Mouse (Mus musculus): ENCODE data around the gene Eif4e1b. TPM values are rescaled to one million over a fixed set of nuclear protein-coding genes. Genes with fewer than 3 reads are reported as not detected.

Eif4e1b gene
- total and polyA plus RNA-seq, 2 experiments = not detected

DNA sequence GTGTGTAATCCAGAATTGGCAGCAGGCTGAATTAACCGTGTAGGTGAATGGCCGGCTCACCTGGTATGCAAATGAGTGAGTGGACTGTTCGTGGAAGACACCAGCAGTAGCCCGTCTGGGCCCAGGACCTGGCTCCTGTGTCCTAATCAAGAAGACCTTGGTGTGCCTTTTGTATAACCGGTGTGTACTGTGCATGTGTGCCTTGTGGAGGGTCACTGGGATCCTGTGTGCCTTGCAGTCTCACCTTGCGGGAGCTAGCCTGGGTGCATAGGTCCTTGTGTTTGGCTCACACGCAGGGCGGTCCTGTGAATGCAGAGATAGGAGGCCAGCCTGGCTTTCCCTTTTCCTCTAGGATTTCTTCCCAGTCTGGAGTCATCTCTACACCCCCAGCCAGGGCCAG, 35.6 kb upstream of the Eif4e1b start:
- Histone ChIP-seq H3K4me3 (ENCODE audit: insufficient read depth, low read depth, low read length) (no peak overlapping the region), H3K27ac (replicated peaks; ENCODE audit: insufficient read depth, low read depth, low read length) (no peak overlapping the region), H3K79me2 (ENCODE audit: control insufficient read depth, insufficient read depth, low read length) (no peaks in the 10 kb centered on the region), H3K36me3 (ENCODE audit: control insufficient read depth, insufficient read depth, low read length) (no peaks in the 10 kb centered on the region), H3K27me3 (ENCODE audit: control insufficient read depth, insufficient read depth, low read length) (peaks cover 6% of the 10 kb centered on the region), H3K4me1 (ENCODE audit: control insufficient read depth, insufficient read depth, low read length) (no peaks in the 10 kb centered on the region), H3K9ac (ENCODE audit: low read depth, low read length) (no peak overlapping the region)
- DNase-seq (ENCODE audit: extremely low read depth, low read depth, low spot score) = no peak
- TF ChIP-seq CTCF (IDR thresholded peaks at IDR 0.05; ENCODE audit: low read depth, low read length) = no peak
- 75% methylated on average over 8 of the region's 8 CpGs for WGBS

- Histone ChIP-seq H3K9ac (ENCODE audit: low read depth, low read length) (no peak overlapping the region), H3K4me1 (ENCODE audit: control insufficient read depth, insufficient read depth, low read length) (no peaks in the 10 kb centered on the region), H3K36me3 (ENCODE audit: control insufficient read depth, insufficient read depth, low read length) (no peaks in the 10 kb centered on the region), H3K27me3 (ENCODE audit: control insufficient read depth, insufficient read depth, low read length) (peaks cover 6% of the 10 kb centered on the region), H3K27ac (replicated peaks; ENCODE audit: insufficient read depth, low read depth, low read length) (no peak overlapping the region), H3K79me2 (ENCODE audit: control insufficient read depth, insufficient read depth, low read length) (no peaks in the 10 kb centered on the region), H3K4me3 (ENCODE audit: insufficient read depth, low read depth, low read length) (no peak overlapping the region)
- TF ChIP-seq CTCF (IDR thresholded peaks at IDR 0.05; ENCODE audit: low read depth, low read length) (no peak), POLR2A (IDR thresholded peaks at IDR 0.05; ENCODE audit: extremely low read depth, insufficient read depth, low read length) (no peak)
- WGBS = 49% methylated on average over 10 of the region's 10 CpGs
- no peak for DNase-seq (ENCODE audit: extremely low read depth, low read depth, low spot score)
Observed at GRCm38 (mm10) chr13:54748721-54749060, 35.1 kb upstream of the Eif4e1b start.

- TF ChIP-seq POLR2A (IDR thresholded peaks at IDR 0.05; ENCODE audit: extremely low read depth, insufficient read depth, low read length) = no peak
- DNase-seq (ENCODE audit: extremely low read depth, low read depth, low spot score) = no peak
- Histone ChIP-seq H3K36me3 (ENCODE audit: control insufficient read depth, insufficient read depth, low read length) (no peaks in the 10 kb centered on the region), H3K4me3 (ENCODE audit: insufficient read depth, low read depth, low read length) (no peak overlapping the region), H3K4me1 (ENCODE audit: control insufficient read depth, insufficient read depth, low read length) (no peaks in the 10 kb centered on the region), H3K27ac (replicated peaks; ENCODE audit: insufficient read depth, low read depth, low read length) (no peak overlapping the region), H3K27me3 (ENCODE audit: control insufficient read depth, insufficient read depth, low read length) (peaks cover 6% of the 10 kb centered on the region), H3K9ac (ENCODE audit: low read depth, low read length) (no peak overlapping the region), H3K79me2 (ENCODE audit: control insufficient read depth, insufficient read depth, low read length) (no peaks in the 10 kb centered on the region)
- WGBS = 3% methylated on average over 93 of the region's 100 CpGs
Observed at GRCm38 (mm10) chr13:54749061-54749863, 34.5 kb upstream of the Eif4e1b start.

DNA sequence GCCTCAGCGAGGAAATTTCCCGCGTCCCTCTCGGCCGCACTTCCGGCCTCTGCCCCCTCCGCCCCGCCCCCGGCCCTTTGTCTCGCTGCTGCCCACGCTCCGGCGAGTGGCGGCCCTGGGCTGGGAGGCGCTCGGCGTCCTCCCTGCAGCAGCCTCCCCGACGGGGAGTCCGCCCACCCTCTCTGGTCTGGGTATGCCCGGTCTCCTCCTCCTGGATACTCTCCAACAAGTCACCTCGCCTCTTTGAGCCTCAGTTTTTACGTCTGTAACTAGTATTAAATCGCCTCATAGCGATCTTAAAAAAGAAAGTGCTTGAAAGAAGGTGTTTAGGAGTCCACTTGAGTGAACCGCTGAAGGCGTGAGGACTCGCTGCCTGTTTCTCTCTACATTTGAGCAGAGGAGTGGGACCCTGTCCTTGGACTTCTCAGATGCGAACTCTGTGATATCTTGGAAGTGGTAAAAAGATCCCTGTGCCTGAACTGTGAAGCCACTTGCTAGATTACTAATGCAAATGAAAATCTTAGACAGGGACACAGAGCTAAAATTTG, 33.9 kb upstream of the Eif4e1b start, which contains the start of gene Gprin1:
TSS of gene Gprin1 (minus strand) at position 11 of the 548 bp plus-strand sequence.
- H3K4me3 ChIP-seq (ENCODE audit: insufficient read depth, low read depth, low read length) = no peak within 1 kb of the TSS
- no peaks in the 10 kb centered on the region for H3K36me3 ChIP-seq (ENCODE audit: control insufficient read depth, insufficient read depth, low read length)
- TF ChIP-seq CTCF (IDR thresholded peaks at IDR 0.05; ENCODE audit: low read depth, low read length) (no peak), POLR2A (IDR thresholded peaks at IDR 0.05; ENCODE audit: extremely low read depth, insufficient read depth, low read length) (no peak)
- peaks cover 6% of the 10 kb centered on the region for H3K27me3 ChIP-seq (ENCODE audit: control insufficient read depth, insufficient read depth, low read length)
- DNase-seq (ENCODE audit: extremely low read depth, low read depth, low spot score) = no peak
- H3K9ac ChIP-seq (ENCODE audit: low read depth, low read length) = no peak within 1 kb of the TSS
- no peaks in the 10 kb centered on the region for H3K79me2 ChIP-seq (ENCODE audit: control insufficient read depth, insufficient read depth, low read length)
- no peak within 1 kb of the TSS for H3K27ac ChIP-seq (replicated peaks; ENCODE audit: insufficient read depth, low read depth, low read length)
- no peaks in the 10 kb centered on the region for H3K4me1 ChIP-seq (ENCODE audit: control insufficient read depth, insufficient read depth, low read length)
- WGBS = 6% methylated on average over 29 of the region's 29 CpGs

GRCm38 (mm10) chr13:54750699-54751098, 33.1 kb upstream of the Eif4e1b start:
- DNase-seq (ENCODE audit: extremely low read depth, low read depth, low spot score) = no peak

GRCm38 (mm10) chr13:54752656-54753055, 31.1 kb upstream of the Eif4e1b start:
- Histone ChIP-seq H3K9ac (ENCODE audit: low read depth, low read length) (no peak overlapping the region), H3K27me3 (ENCODE audit: control insufficient read depth, insufficient read depth, low read length) (peaks cover 6% of the 10 kb centered on the region), H3K4me1 (ENCODE audit: control insufficient read depth, insufficient read depth, low read length) (no peaks in the 10 kb centered on the region), H3K4me3 (ENCODE audit: insufficient read depth, low read depth, low read length) (no peak overlapping the region), H3K36me3 (ENCODE audit: control insufficient read depth, insufficient read depth, low read length) (no peaks in the 10 kb centered on the region), H3K27ac (replicated peaks; ENCODE audit: insufficient read depth, low read depth, low read length) (no peak overlapping the region), H3K79me2 (ENCODE audit: control insufficient read depth, insufficient read depth, low read length) (no peaks in the 10 kb centered on the region)
- 64% methylated on average over 10 of the region's 10 CpGs for WGBS
- no peak for DNase-seq (ENCODE audit: extremely low read depth, low read depth, low spot score)
- no peak for TF ChIP-seq CTCF (IDR thresholded peaks at IDR 0.05; ENCODE audit: low read depth, low read length)
- TF ChIP-seq POLR2A (IDR thresholded peaks at IDR 0.05; ENCODE audit: extremely low read depth, insufficient read depth, low read length) = no peak

More at GRCm38 (mm10) chr13:54750699-54751098, 33.1 kb upstream of the Eif4e1b start:
- Histone ChIP-seq H3K27me3 (ENCODE audit: control insufficient read depth, insufficient read depth, low read length) (peaks cover 6% of the 10 kb centered on the region), H3K27ac (replicated peaks; ENCODE audit: insufficient read depth, low read depth, low read length) (no peak overlapping the region), H3K4me1 (ENCODE audit: control insufficient read depth, insufficient read depth, low read length) (no peaks in the 10 kb centered on the region), H3K36me3 (ENCODE audit: control insufficient read depth, insufficient read depth, low read length) (no peaks in the 10 kb centered on the region), H3K4me3 (ENCODE audit: insufficient read depth, low read depth, low read length) (no peak overlapping the region), H3K9ac (ENCODE audit: low read depth, low read length) (no peak overlapping the region), H3K79me2 (ENCODE audit: control insufficient read depth, insufficient read depth, low read length) (no peaks in the 10 kb centered on the region)
- whole genome bisulfite sequencing = 5% methylated on average over 8 of the region's 8 CpGs
- TF ChIP-seq CTCF (IDR thresholded peaks at IDR 0.05; ENCODE audit: low read depth, low read length) = no peak
- no peak for TF ChIP-seq POLR2A (IDR thresholded peaks at IDR 0.05; ENCODE audit: extremely low read depth, insufficient read depth, low read length)

Measured in liver, adult 2 months (tissue).